Mouse (Mus musculus) frontal cortex, postnatal 36 days (tissue): ENCODE data around the gene Arid1b.
A peak's percentile ranks its signal among the peaks of the same experiment; 100 is the strongest.

ENCODE experiments used
- DNase-seq, 2 experiments: peaks; one replicate each; pipeline ENCODE4 v3.0.0; 2022; ENCODE audit warnings: low spot score in 2 of 2

Gene Arid1b

DNA sequence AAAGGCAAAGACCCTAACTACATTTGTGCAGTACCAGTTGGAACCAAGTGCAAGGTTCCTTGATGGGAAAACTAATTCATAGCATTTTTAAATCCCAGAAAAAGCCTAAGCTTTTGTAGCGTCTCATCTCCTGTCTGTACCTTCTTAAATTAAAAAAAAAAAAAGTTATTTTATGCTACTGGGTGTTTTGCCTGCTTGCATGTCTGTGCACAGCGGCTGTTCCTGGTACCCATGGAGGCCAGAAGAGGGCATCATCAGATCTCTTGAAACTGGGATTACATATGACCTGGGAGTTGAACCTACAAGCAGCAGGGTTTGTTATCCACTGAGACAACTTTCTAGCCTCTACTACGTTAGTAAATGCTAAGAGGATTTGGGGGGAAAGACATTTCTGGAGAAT, 196.2 kb downstream of the Arid1b start:
- no peak for DNase-seq

DNA sequence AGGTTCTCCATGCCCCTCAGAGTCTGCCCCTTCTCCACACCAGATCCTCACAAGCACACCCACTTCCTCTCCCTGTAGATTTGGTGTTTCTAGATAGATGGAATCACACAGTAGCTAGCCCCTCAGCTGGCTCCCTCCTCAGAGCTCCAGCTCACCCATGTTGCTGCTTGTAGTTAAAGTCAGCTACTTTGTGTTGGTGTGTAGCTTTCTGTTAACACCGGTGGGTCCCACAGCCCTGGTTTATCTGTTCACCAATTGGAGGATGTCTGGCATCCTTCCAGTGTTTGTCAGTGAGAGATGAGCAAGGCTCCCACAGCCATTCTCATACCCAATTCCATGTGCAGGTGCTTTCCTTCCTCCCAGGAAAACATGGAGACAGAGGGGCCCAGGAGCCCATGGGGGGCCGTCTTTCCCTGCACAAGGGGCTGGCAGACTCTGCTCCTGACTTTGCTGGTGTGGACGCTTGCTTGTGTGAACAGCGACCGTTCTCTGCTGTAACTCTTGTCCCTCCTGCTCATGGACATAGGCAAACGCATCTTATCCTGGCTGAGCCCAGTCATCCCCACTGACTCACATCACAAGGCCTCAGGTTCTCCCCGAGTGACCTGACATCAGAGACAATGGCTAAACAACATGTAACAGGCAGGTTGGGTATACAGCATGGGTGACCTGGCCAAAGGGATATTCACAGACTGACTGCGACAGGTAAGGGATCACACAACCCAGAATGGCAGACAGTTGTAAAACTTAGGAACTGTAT, 200.2 kb downstream of the Arid1b start:
- DNase-seq, result no peak

DNA sequence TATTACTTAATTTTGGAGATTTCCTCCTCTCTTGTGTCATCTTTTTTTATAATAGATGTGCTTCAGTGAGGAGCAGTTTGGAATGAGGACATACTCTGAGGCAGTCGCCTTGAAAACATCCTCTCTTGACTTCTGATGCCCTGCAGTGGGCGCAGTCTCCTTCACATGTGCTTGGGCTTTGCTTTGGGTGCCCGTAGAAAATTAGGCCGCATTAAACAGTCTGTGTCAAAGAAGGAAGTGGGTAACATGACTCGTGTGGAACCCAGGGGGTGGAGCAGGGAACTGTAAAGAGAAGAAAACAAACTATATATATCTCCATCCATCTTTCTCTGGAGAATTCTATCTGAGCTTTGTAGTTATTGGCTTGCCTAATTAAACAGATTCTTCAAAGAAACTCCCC, 201.3 kb downstream of the Arid1b start:
- no peak for DNase-seq

- DNase-seq, result no peak
These were observed 201.9 kb downstream of the Arid1b start for GRCm38 (mm10) chr17:5196005-5196404.

DNA sequence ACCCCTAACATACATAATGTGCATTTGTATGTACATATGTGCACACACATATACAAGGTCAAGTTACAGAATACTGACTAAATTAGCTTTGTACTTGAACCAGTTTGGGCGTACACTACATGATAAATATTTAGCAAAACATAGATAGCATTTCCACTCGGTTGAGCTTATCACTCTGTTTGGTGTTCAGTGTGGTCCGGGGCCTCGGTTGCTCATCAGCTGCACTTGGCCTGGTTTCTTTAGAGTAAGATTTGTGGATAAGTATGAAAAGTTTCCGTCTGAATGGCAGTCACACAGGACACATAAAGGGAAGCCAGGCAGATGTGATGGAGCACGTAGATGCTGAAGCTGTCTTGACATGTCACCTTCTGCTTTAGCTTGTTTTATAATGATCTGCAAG, 202.4 kb downstream of the Arid1b start:
- no peak for DNase-seq

GRCm38 (mm10) chr17:5197083-5197482, 203.0 kb downstream of the Arid1b start:
- DNase-seq, result no peak

GRCm38 (mm10) chr17:5197765-5198164, 203.6 kb downstream of the Arid1b start:
- no peak for DNase-seq

- DNase-seq, result no peak
These were observed 204.1 kb downstream of the Arid1b start for GRCm38 (mm10) chr17:5198252-5198651.

- no peak for DNase-seq
These were observed 204.7 kb downstream of the Arid1b start for GRCm38 (mm10) chr17:5198811-5199210.

DNA sequence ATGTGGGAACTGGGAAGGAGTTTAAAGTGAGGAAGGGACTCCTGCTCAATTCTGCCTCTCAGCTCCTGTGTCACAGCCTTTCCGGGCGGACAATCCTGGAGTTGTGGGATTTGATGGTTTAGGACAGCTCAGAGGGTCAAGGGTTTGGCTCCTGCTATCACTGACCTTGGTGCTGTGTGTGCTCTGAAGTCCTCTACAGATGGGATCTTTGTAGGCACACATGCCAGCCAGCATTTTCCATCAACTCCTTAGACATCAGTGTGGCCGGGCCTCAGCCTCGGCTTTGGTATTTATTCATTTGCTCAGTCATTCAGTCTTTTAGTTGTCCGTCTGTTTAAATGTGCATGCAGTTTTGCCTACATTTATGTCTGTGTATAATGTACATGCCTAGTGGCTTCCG, 206.5 kb downstream of the Arid1b start:
- no peak for DNase-seq

DNA sequence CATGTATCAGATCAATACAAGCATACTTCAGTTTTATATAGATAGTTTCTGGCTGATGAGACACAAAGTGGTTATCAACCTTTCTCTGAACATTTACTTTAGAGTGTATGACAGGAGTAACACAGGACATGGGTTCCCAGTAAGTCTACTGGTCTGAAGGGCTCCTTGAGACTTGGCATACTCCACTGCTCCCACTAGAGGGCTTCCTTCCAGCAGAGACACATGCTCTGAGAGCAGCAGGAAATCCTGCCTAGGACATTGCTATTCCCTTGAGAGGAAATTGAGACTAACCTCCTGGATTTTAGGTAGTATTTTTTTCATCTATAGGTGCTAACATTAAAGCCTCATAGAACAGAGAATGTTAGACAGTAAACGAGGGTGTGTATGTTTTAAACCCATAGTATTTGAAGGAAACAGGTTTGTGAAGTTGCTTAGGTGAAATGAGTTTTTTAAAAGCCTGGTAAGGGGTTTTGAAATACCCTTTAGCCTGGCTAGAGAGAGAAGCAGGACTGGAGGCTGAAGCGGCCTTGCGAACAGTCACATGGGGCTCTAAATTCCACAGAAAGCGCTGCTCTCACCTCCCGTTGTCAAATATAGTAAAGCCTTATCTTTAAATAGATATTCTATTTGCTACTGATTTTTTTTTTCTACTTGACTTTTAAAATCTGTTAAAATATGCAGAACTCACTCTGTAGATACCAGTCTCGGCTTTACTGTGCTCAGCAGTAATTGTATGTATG, 207.9 kb downstream of the Arid1b start:
- DNase-seq, result peak in 1 of 2 experiments; percentile 72

DNA sequence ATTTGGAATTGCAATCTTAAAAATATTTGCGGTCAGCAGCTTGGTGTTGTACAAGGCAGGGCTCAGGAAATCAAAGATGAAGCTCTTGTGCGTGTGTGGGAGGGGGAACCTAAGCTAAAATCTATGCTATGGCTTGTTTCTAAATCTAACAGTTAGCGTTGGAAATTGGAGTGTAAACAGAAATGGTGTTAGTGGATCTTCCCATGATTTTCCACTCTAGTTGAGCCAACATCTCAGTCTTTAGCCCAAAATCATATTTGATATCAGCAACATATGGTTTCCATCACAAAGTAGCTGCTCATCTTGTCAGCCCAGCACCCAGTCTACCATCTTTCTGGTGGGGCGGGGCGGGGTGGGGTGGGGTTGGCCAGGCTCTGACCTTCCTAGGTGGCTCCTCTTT, 208.6 kb downstream of the Arid1b start:
- no peak for DNase-seq

- DNase-seq, result no peak
These were observed 209.4 kb downstream of the Arid1b start for GRCm38 (mm10) chr17:5203346-5204102.

DNA sequence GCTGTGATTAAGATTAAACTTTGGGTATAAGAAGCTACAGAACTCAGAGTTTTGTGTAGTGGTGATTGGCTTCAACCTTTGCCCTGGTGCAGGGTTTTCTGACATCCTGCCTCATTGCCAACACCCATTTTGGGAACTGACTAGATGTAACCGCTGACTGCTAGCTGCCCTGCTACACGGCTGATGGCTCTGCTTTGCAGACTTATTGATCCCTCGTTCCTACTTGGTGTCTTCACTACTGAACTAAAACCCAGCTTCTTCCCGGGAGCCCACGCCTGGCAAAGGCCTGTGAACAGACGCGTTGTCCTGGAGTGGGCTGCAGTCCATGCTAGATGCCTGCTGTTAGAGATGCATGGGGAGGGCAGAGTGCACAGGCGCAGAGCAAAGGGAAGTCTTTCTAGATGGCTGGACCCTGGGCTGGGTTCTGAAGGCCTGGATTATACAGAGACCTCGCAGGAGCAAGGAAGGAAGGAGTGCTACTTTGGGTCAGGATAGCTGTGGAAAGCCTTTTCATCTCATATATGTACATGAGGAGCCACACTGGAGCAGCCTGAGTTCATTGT, 210.1 kb downstream of the Arid1b start:
- no peak for DNase-seq

DNA sequence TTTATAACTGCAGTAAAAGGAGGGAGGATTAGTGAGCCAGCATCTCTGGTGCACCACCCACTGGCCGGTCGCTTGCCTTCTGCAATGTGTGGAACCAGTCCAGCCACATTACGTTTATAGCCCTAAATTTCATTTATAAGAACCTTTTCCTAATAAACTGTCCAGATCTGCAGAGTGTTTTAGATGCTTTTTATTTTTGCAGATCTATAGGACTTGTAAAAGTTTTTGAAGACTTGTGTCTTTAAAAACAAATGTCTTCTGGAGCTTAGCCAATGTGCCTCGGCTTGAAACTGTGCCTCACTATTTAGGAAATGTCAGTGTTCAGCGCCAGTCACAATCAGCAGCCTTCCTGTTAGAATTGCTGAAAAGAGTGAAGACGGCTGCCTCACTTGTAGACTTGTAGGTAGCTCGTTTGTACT, 211.0 kb downstream of the Arid1b start:
- DNase-seq, result no peak

DNA sequence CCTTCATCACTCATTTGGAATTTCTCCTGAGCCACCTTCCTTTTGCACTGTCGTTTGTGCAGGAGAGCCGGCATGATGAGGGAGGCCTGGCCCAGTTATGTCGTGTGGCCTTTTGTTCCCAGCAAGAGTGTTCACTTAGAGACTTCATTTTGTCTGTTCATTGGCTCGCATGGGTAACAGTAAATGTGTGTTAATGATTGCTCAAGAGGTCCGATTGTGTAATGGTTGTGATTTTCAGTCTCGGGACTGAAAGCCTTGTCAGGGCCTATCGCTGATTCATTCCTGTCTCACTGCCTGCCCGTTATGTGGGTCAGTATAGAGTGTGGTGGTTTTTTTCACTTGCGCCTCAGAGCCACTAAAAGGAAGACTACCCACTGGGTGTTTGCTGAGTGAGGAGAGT, 212.6 kb downstream of the Arid1b start:
- no peak for DNase-seq

GRCm38 (mm10) chr17:5207881-5208280, 213.7 kb downstream of the Arid1b start:
- no peak for DNase-seq

- peak in 1 of 2 experiments; percentile 44 for DNase-seq
These were observed 214.2 kb downstream of the Arid1b start for GRCm38 (mm10) chr17:5208362-5208761.

GRCm38 (mm10) chr17:5209076-5209475, 214.9 kb downstream of the Arid1b start:
- DNase-seq, result no peak

- DNase-seq, result no peak
These were observed 216.1 kb downstream of the Arid1b start for GRCm38 (mm10) chr17:5210101-5210727.

GRCm38 (mm10) chr17:5210891-5211290, 216.8 kb downstream of the Arid1b start:
- no peak for DNase-seq

GRCm38 (mm10) chr17:5212166-5212565, 218.0 kb downstream of the Arid1b start:
- DNase-seq, result peak in 1 of 2 experiments; percentile 40
